Mouse (Mus musculus) spleen, postnatal 4 days (tissue): ENCODE measurements around the gene Pgm2l1.
A peak's percentile ranks its signal among the peaks of the same experiment; 100 is the strongest.

Experiments
- DNase-seq, 2 experiments: peaks; one replicate each; pipeline ENCODE4 v3.0.0; 2022; ENCODE audit warnings: low spot score in 2 of 2

The Pgm2l1 gene

GRCm38 (mm10) chr7:100227158-100227875 lies at the start of gene Pgm2l1:
Pgm2l1 (plus strand) TSS chr7:100227394.
- DNase-seq, result peak; percentile 97 to 98

- DNase-seq, result peak; percentile 42 to 72
Observed at GRCm38 (mm10) chr7:100178016-100178890, 48.9 kb upstream of the Pgm2l1 start.

- no peak for DNase-seq
Observed at GRCm38 (mm10) chr7:100178891-100179233, 48.3 kb upstream of the Pgm2l1 start.

GRCm38 (mm10) chr7:100179394-100179793 lies 47.8 kb upstream of the Pgm2l1 start:
- DNase-seq, result no peak

- no peak for DNase-seq
Observed at GRCm38 (mm10) chr7:100179836-100180407, 47.3 kb upstream of the Pgm2l1 start.

- no peak for DNase-seq
Observed at GRCm38 (mm10) chr7:100181176-100181575, 46.0 kb upstream of the Pgm2l1 start.

- no peak for DNase-seq
Observed at GRCm38 (mm10) chr7:100181614-100182013, 45.6 kb upstream of the Pgm2l1 start.

- DNase-seq, result no peak
Observed at GRCm38 (mm10) chr7:100182388-100182787, 44.8 kb upstream of the Pgm2l1 start.

GRCm38 (mm10) chr7:100187601-100188000 lies 39.6 kb upstream of the Pgm2l1 start:
- peak; percentile 28 to 72 for DNase-seq

- no peak for DNase-seq
Observed at GRCm38 (mm10) chr7:100190167-100190566, 37.0 kb upstream of the Pgm2l1 start.

- DNase-seq, result peak; percentile 53 to 84
Observed at GRCm38 (mm10) chr7:100190778-100191177, 36.4 kb upstream of the Pgm2l1 start.

- no peak for DNase-seq
Observed at GRCm38 (mm10) chr7:100201191-100201590, 26.0 kb upstream of the Pgm2l1 start.

GRCm38 (mm10) chr7:100203616-100204015 lies 23.6 kb upstream of the Pgm2l1 start:
- DNase-seq, result no peak

- DNase-seq, result peak in 1 of 2 experiments; percentile 30
Observed at GRCm38 (mm10) chr7:100204871-100205270, 22.3 kb upstream of the Pgm2l1 start.

GRCm38 (mm10) chr7:100206144-100206543 lies 21.1 kb upstream of the Pgm2l1 start:
- DNase-seq, result peak in 1 of 2 experiments; percentile 28

GRCm38 (mm10) chr7:100207886-100208285 lies 19.3 kb upstream of the Pgm2l1 start:
- DNase-seq, result no peak

- no peak for DNase-seq
Observed at GRCm38 (mm10) chr7:100214310-100214709, 12.9 kb upstream of the Pgm2l1 start.

- DNase-seq, result no peak
Observed at GRCm38 (mm10) chr7:100215116-100215732, 12.0 kb upstream of the Pgm2l1 start.

- no peak for DNase-seq
Observed at GRCm38 (mm10) chr7:100215976-100216375, 11.2 kb upstream of the Pgm2l1 start.

- no peak for DNase-seq
Observed at GRCm38 (mm10) chr7:100216601-100217565, 10.3 kb upstream of the Pgm2l1 start.
